Mouse (Mus musculus): ENCODE measurements around the gene Nploc4. TPM values are rescaled to one million over a fixed set of nuclear protein-coding genes. Genes with fewer than 3 reads are reported as not detected.

The Nploc4 gene
- total and polyA plus RNA-seq, 3 experiments: 40.6 to 115 (median 50.4) TPM

DNA sequence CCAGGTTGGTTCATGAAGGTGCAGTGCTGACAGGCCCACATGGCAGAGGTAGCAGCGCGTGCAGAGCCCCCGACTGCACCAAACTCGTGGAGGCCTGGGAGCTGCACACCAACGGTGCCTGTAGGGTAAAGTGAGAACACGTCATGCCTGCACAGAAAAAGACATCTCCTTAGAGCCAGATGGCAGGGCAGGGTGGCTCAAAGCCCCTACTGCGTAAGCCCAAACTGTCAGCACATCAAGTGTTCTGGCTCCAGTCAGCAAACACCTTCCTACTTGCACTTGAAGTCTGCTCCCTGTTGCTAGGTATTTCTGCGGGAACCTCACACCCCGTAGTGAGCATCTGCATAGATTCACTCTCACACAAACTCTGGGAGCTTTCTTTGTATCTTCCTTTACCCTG lies 55.0 kb downstream of the Nploc4 start:
- Histone ChIP-seq H3K79me2 (replicated peaks; ENCODE audit: control insufficient read depth, extremely low read depth, insufficient read depth, poor library complexity, severe bottlenecking) (no peaks in the 10 kb centered on the region), H3K36me3 (replicated peaks in 1 of 2; ENCODE audit: control insufficient read depth in 1 of 2, insufficient read depth in 1 of 2, low read length in 1 of 2) (peaks cover 66 to 80% of the 10 kb centered on the region in 2 experiments), H3K27me3 (replicated peaks) (no peaks in the 10 kb centered on the region), H3K9ac (ENCODE audit: insufficient read depth, low read depth) (no peak overlapping the region), H3K9me3 (replicated peaks; ENCODE audit: low read length) (no peaks in the 10 kb centered on the region), H3K4me3 (replicated peaks in 1 of 3; ENCODE audit: low read depth in 2 of 3, low read length in 2 of 3, poor library complexity in 1 of 3) (no peak overlapping the region), H3K27ac (ENCODE audit: insufficient read depth, low read depth) (no peak overlapping the region), H3K4me1 (ENCODE audit: control insufficient read depth in 1 of 2, insufficient read depth in 2 of 2) (peaks cover 8 to 18% of the 10 kb centered on the region in 2 experiments), H3K4me2 (ENCODE audit: insufficient read depth, low read depth, poor library complexity, severe bottlenecking) (no peak overlapping the region)
- no peak for DNase-seq (ENCODE audit: extremely low read depth)
- in situ Hi-C loops (cut with MboI; ENCODE audit: low pct_ligation_motif_present, low pct_unique_long_range_greater_than_20kb, low sequenced_read_pairs) (no loop called here), dilution Hi-C loops (cut with MboI; ENCODE audit: extremely low pct_ligation_motif_present, extremely low pct_unique_long_range_greater_than_20kb, low sequenced_read_pairs) (no loop called here)
- TF ChIP-seq GABPA (IDR thresholded peaks at IDR 0.05; ENCODE audit: insufficient replicate concordance, low read depth, low read length): no peak

DNA sequence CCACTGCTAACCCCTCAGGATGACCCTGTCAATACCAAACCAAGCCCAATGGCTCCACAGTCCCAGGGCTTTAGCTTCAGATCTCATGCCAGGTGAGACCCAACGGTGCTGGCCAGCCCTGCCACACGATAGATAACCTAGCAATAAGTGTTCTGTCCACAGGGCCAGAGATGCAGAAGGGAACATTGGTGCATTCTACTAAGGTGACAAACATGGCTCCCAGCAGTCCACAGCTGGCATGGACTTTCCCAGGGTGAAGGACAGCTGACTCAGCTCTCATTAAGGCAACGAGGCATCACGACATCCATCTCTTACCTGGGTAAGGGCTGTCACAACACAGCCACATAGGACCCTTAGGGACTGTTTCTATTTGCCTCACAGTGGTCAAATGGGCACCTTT lies 56.4 kb downstream of the Nploc4 start:
- Histone ChIP-seq H3K4me1 (ENCODE audit: control insufficient read depth in 1 of 2, insufficient read depth in 2 of 2) (peaks cover 11 to 18% of the 10 kb centered on the region in 2 experiments), H3K79me2 (replicated peaks; ENCODE audit: control insufficient read depth, extremely low read depth, insufficient read depth, poor library complexity, severe bottlenecking) (no peaks in the 10 kb centered on the region), H3K36me3 (replicated peaks in 1 of 2; ENCODE audit: control insufficient read depth in 1 of 2, insufficient read depth in 1 of 2, low read length in 1 of 2) (peaks cover 62 to 82% of the 10 kb centered on the region in 2 experiments), H3K9me3 (replicated peaks; ENCODE audit: low read length) (no peaks in the 10 kb centered on the region), H3K27me3 (replicated peaks) (no peaks in the 10 kb centered on the region), H3K9ac (ENCODE audit: insufficient read depth, low read depth) (no peak overlapping the region), H3K4me3 (replicated peaks in 1 of 3; ENCODE audit: low read depth in 2 of 3, low read length in 2 of 3, poor library complexity in 1 of 3) (no peak overlapping the region), H3K4me2 (ENCODE audit: insufficient read depth, low read depth, poor library complexity, severe bottlenecking) (no peak overlapping the region), H3K27ac (ENCODE audit: insufficient read depth, low read depth) (no peak overlapping the region)
- no peak for DNase-seq (ENCODE audit: extremely low read depth)
- dilution Hi-C loops (cut with MboI; ENCODE audit: extremely low pct_ligation_motif_present, extremely low pct_unique_long_range_greater_than_20kb, low sequenced_read_pairs) (no loop called here), in situ Hi-C loops (cut with MboI; ENCODE audit: low pct_ligation_motif_present, low pct_unique_long_range_greater_than_20kb, low sequenced_read_pairs) (no loop called here)
- TF ChIP-seq PAX5 (IDR thresholded peaks at IDR 0.05; ENCODE audit: low read length): no peak
- TF ChIP-seq BHLHE40 (IDR thresholded peaks at IDR 0.05; ENCODE audit: low read depth, low read length): no peak
- no peak for TF ChIP-seq ELF1 (IDR thresholded peaks at IDR 0.05; ENCODE audit: low read depth, low read length)
- TF ChIP-seq JUN (IDR thresholded peaks at IDR 0.05; ENCODE audit: insufficient read depth, low read depth, low read length): no peak
- TF ChIP-seq ZKSCAN1 (IDR thresholded peaks at IDR 0.05; ENCODE audit: borderline replicate concordance, low read depth, low read length): no peak
- TF ChIP-seq RAD21 (IDR thresholded peaks at IDR 0.05; ENCODE audit: low read depth, low read length): no peak
- no peak for TF ChIP-seq MYC (IDR thresholded peaks at IDR 0.05; ENCODE audit: low read depth, low read length)
- TF ChIP-seq MEF2A (IDR thresholded peaks at IDR 0.05; ENCODE audit: borderline replicate concordance, low read depth, low read length): no peak
- TF ChIP-seq SMC3 (IDR thresholded peaks at IDR 0.05; ENCODE audit: low read depth, low read length): no peak
- TF ChIP-seq EP300 (IDR thresholded peaks at IDR 0.05; ENCODE audit: low read length): no peak
- no peak for TF ChIP-seq NELFE (IDR thresholded peaks at IDR 0.05; ENCODE audit: low read depth, low read length)

- Histone ChIP-seq H3K79me2 (replicated peaks; ENCODE audit: control insufficient read depth, extremely low read depth, insufficient read depth, poor library complexity, severe bottlenecking) (no peaks in the 10 kb centered on the region), H3K27ac (ENCODE audit: insufficient read depth, low read depth) (no peak overlapping the region), H3K27me3 (replicated peaks) (no peaks in the 10 kb centered on the region), H3K9ac (ENCODE audit: insufficient read depth, low read depth) (no peak overlapping the region), H3K4me3 (replicated peaks in 1 of 3; ENCODE audit: low read depth in 2 of 3, low read length in 2 of 3, poor library complexity in 1 of 3) (no peak overlapping the region), H3K9me3 (replicated peaks; ENCODE audit: low read length) (no peaks in the 10 kb centered on the region), H3K36me3 (replicated peaks in 1 of 2; ENCODE audit: control insufficient read depth in 1 of 2, insufficient read depth in 1 of 2, low read length in 1 of 2) (peaks cover 55 to 82% of the 10 kb centered on the region in 2 experiments), H3K4me1 (ENCODE audit: control insufficient read depth in 1 of 2, insufficient read depth in 2 of 2) (peaks cover 11 to 18% of the 10 kb centered on the region in 2 experiments), H3K4me2 (ENCODE audit: insufficient read depth, low read depth, poor library complexity, severe bottlenecking) (no peak overlapping the region)
- in situ Hi-C loops (cut with MboI; ENCODE audit: low pct_ligation_motif_present, low pct_unique_long_range_greater_than_20kb, low sequenced_read_pairs): no loop called here
- dilution Hi-C loops (cut with MboI; ENCODE audit: extremely low pct_ligation_motif_present, extremely low pct_unique_long_range_greater_than_20kb, low sequenced_read_pairs): no loop called here
- TF ChIP-seq ZKSCAN1 (IDR thresholded peaks at IDR 0.05; ENCODE audit: borderline replicate concordance, low read depth, low read length): no peak
- no peak for TF ChIP-seq ETS1 (conservative IDR thresholded peaks at IDR 0.05; ENCODE audit: low read depth, low read length)
- TF ChIP-seq GABPA (IDR thresholded peaks at IDR 0.05; ENCODE audit: insufficient replicate concordance, low read depth, low read length): no peak
- no peak for TF ChIP-seq MXI1 (IDR thresholded peaks at IDR 0.05; ENCODE audit: low read depth, low read length)
- TF ChIP-seq EP300 (IDR thresholded peaks at IDR 0.05; ENCODE audit: low read length): no peak
- no peak for TF ChIP-seq MEF2A (IDR thresholded peaks at IDR 0.05; ENCODE audit: borderline replicate concordance, low read depth, low read length)
- TF ChIP-seq PAX5 (IDR thresholded peaks at IDR 0.05; ENCODE audit: low read length): no peak
- no peak for TF ChIP-seq MAX (IDR thresholded peaks at IDR 0.05; ENCODE audit: low read length)
- no peak for DNase-seq (ENCODE audit: extremely low read depth)
These were observed 57.2 kb downstream of the Nploc4 start for GRCm38 (mm10) chr11:120380271-120380670.

All from CH12.LX (cell line).